Mouse (Mus musculus): Measurements from ENCODE around the gene Dgkz. TPM values are rescaled to one million over a fixed set of nuclear protein-coding genes. Genes with fewer than 3 reads are reported as not detected.
A peak's percentile ranks its signal among the peaks of the same experiment; 100 is the strongest.

Gene Dgkz
- total RNA-seq, 4 experiments from 2014 or later = 414 to 471 (median 424) TPM

DNA sequence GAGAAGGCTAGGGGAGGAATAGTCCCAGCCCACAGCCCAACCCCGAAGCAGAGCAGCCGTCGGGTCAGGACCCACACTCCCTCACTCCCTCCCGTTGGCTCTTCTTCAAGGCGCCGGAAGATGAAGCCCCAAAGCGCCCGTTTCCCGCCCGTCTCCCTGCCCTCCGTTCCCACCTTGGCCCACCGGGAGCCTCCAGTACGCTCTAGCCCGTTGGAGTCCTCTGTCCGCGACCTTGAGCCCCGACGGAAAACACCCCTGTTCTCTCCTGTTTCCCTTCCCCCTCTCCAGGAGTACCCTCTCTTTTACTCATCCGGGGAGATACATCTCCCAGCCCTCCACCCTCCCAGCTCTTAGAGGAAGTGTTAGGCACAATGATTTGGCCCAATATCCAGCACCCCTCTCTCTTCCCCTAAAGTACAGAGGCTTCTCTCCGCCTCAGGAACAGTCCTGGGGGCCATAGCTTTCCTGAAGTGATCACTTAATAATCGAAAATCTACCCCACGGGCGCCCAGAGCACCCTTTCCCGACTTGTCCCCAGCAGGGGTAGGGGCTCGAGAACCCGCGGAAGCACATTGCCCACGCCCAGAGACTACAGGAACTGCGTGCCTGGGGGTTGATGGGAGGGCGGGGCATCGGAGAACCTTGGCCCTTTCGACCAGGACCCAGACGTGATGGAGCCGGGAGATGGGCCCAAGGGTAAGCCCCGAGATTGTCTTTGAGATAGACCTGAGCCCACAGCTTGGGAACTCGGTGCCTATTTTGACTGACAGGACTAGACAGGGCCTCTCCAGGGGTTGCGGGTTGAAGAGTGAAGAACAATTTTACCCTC lies 52.9 kb downstream of the Dgkz start:
- DNase-seq (ENCODE audit: low spot score in 2 of 2) = peak in 1 of 2 experiments; percentile 30

GRCm38 (mm10) chr2:91921790-91922570 lies 53.7 kb downstream of the Dgkz start:
- peak; percentile 75 to 83 for DNase-seq (ENCODE audit: low spot score in 2 of 2)

- DNase-seq (ENCODE audit: low spot score in 2 of 2) = no peak
Observed at GRCm38 (mm10) chr2:91921181-91921789, 54.4 kb downstream of the Dgkz start.

DNA sequence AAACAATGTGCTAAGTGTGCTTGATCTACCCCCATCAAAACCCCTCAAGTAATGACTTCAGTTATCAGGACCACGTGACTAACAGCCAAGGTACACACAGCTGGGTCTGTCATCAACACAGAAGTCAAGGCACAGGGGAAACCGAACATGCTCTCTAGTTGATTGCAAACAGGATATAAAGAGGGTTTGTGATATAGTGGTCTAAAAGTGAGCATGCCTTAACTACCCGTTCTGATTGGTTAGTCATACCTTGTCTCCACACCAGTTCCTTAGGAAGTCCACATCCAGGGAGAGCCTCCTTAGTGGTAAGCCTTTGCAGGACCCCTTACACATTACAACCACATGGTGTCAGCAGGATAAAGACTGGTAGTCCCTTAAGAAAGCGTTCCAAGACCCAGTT lies 55.5 kb downstream of the Dgkz start:
- DNase-seq (ENCODE audit: low spot score in 2 of 2) = no peak

DNA sequence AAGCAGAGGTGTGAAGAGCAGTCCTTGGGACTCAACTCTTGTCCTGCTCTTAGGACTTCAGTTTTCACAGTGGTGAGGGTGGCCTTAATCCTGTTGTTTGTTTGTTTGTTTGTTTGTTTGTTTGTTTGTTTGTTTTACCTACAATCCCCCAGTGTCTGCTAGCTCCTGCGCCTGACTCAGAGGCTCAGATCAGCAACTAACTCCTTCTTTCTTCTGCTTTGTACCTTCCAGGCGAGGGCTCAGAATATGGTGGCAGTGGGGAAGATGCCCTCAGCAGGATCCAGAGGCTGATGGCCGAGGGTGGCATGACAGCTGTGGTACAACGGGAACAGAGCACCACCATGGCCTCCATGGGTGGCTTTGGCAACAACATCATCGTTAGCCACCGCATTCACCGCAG lies 58.6 kb downstream of the Dgkz start:
- no peak for DNase-seq (ENCODE audit: low spot score in 2 of 2)

DNA sequence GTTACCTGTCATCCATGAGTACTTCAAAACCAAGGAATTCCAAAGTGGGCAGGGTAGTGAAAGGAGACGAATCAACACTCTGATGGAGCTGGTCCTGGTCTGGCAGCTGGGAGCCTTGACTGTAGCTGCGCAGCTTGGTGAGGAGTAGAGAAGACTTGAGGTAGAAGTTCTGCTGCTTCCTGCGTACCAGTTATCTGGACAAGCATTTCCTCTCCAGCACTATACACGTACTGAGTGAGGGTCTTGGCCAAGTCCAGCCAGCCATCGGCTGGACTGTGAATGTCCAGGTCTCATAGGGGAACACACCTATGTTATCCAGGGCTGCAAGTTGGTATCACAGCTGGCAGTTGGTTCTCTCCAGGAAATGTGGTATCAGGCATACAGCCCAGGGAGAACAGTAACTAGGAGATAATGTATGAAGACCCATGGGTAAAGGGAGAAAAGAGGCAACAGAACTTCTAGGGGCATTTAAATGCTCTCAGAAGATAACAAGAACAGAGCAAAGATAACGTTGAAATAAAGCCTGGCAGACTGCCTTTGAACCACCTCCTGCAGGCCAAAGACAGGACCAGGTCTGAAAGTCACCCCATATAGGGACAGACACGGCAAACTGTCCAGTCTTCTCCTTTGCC lies 59.2 kb downstream of the Dgkz start:
- no peak for DNase-seq (ENCODE audit: low spot score in 2 of 2)

GRCm38 (mm10) chr2:91913328-91914110 lies 62.1 kb downstream of the Dgkz start:
- DNase-seq (ENCODE audit: low spot score in 2 of 2) = no peak

- no peak for DNase-seq (ENCODE audit: low spot score in 2 of 2)
Observed at GRCm38 (mm10) chr2:91912616-91913015, 63.0 kb downstream of the Dgkz start.

DNA sequence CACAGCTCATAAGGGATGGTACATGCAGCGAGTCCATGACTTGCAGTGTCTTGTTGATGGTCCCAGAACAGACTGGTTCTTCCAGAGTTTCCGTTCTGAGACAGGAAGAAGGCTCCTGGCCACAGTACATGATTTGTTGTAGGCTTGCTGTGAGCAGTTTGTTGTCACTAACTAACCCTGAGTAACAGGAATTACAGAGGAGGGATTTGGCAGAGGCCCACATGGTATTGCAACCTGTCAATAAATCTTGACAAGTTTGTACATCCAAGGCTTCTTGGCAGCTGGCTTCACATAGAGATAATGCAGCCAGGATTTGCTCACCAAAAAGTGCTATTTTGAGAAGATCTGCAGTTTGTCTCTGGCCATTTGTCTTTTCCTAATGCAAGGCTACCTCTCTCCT lies 69.5 kb downstream of the Dgkz start:
- no peak for DNase-seq (ENCODE audit: low spot score in 2 of 2)

- peak in 1 of 2 experiments; percentile 50 for DNase-seq (ENCODE audit: low spot score in 2 of 2)
Observed at GRCm38 (mm10) chr2:91904618-91905307, 70.9 kb downstream of the Dgkz start.

- DNase-seq (ENCODE audit: low spot score in 2 of 2) = no peak
Observed at GRCm38 (mm10) chr2:91903171-91903925, 72.3 kb downstream of the Dgkz start.

- DNase-seq (ENCODE audit: low spot score in 2 of 2) = no peak
Observed at GRCm38 (mm10) chr2:91902336-91902735, 73.3 kb downstream of the Dgkz start.

- no peak for DNase-seq (ENCODE audit: low spot score in 2 of 2)
Observed at GRCm38 (mm10) chr2:91900431-91900830, 75.2 kb downstream of the Dgkz start.

- no peak for DNase-seq (ENCODE audit: low spot score in 2 of 2)
Observed at GRCm38 (mm10) chr2:91899141-91899540, 76.5 kb downstream of the Dgkz start.

DNA sequence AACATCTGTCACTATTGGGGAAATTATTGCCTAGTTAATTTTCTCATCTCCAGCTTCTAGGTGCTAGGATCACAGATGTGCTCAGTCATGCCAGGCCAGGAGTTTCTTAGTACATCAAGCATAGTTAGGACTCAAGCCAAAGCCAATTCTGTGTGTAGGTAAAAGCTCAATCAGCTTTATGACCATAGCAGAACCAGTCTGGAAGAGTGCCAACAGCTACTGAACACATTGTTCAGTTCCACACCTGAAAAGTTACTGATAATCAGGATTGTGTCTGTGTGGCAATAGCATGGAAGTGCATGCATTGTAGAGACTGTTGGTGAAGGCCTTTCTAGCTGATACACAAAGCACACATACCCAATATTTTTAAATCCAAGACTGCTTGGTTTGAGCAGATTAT lies 77.7 kb downstream of the Dgkz start:
- DNase-seq (ENCODE audit: low spot score in 2 of 2) = no peak

DNA sequence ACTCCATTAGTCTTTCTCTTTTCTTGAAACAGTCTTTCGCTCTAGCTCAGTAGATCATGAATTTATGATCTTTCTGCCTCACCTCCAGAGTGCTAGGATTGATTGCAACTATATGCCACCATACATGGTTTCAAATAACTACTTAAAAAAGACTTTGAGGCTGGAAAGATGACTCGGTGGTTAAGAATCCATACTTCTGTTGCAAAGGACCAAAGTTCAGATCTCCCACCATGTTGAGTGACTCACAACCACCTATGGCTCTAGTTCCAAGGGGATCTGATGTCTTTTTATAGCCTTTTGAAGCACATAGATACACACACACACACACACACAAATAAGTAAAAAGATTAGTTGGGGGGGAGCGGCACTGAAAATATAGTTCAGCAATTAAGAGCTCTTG lies 80.3 kb downstream of the Dgkz start:
- DNase-seq (ENCODE audit: low spot score in 2 of 2) = no peak

DNA sequence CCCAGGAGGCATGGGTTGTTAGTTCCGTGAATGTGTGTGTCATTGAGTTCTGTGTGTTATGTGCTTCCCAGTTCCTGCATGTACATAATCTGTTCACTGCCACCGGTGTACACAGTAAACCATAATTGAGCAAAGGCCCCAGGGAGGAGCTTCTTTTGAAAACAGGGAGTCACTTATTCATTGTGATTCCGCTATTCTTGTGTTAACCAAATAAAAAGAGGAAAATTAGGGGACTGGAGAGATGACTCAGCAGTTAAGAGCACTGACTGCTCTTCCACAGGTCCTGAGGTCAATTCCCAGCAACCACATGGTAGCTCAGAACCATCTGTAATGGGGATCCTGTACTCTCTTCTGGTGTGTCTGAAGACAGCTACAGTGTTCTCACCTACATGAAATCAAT lies 80.9 kb downstream of the Dgkz start:
- DNase-seq (ENCODE audit: low spot score in 2 of 2) = no peak

GRCm38 (mm10) chr2:91884616-91885015 lies 91.0 kb downstream of the Dgkz start:
- no peak for DNase-seq (ENCODE audit: low spot score in 2 of 2)

DNA sequence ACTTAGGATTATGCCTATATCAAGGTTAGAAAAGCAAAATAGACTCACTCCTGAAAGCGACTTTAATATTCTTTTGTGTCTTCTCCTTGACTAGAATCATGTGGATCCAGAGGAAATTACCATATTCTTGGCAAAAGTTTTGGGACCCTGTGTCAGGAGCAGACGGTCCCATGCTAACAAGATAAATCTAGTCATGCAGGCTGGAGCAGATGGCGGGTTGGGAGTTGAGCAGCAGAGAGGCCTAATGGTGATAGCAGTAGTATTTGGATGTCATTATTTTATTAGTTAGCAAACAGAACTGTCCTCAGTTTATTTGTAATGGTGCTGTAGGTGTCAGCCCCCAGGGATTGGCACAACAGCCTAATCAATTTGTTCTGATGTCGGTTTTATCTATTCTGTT lies 91.7 kb downstream of the Dgkz start:
- DNase-seq (ENCODE audit: low spot score in 2 of 2) = no peak
